Mouse (Mus musculus) ES-Bruce4 (cell line): ENCODE measurements at regions not wholly inside any gene's neighbourhood (a gene's known extent, or its start where the extent isn't known, plus 50 kb on each side); places are given as distances from the start of the nearest gene placed in this dataset.

ENCODE experiments used
- EP300 ChIP-seq: IDR thresholded peaks from 2 replicates; pipeline ENCODE4 v1.6.1; 2011; ENCODE audit warnings: low read depth, low read length; ENCODE audit not compliant: insufficient read depth
- POLR2A ChIP-seq: IDR thresholded peaks from one replicate; pipeline ENCODE4 v1.8.1; 2011; ENCODE audit warnings: low read length; ENCODE audit not compliant: insufficient read depth

GRCm38 (mm10) chr5:54186076-54186676 lies 187.9 kb downstream of the Stim2 start:
- TF ChIP-seq EP300 (no peak), POLR2A (no peak)
